Mouse (Mus musculus) thymus, adult 18-20 months (tissue): ENCODE data around the gene Nudt22.

ENCODE experiments used
- DNase-seq, 2 experiments: peaks; one replicate each; pipeline ENCODE4 v3.0.0; 2022; ENCODE audit warnings: mixed read lengths in 2 of 2

Gene Nudt22

DNA sequence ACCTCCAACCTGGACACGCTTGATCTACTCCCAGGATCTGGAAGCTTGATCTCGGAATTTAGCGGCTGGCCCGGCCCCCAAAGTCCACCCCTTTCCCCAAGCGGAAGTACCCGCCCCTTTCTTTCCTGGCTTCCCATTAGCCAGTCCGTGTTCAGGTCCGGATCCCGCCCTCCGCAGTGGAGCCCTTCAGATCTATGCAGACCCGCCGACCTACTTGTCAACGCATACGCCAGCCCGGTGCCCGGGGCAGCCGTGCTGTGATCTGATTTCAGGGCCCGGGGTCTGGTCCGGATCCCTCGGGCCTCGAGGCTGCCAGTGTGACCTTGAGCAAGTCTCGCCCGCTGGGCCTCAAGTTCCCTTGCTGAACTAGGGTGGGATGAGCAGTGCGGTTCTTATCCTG is at the start of gene Nudt22, which contains the start of gene Trpt1:
TSS of gene Nudt22 (minus strand) at position 112 of the 400 bp plus-strand sequence.
TSS of gene Trpt1 (plus strand) at position 126 of the 400 bp plus-strand sequence.
- peak; percentile 56 to 74 for DNase-seq

- DNase-seq = no peak
Measured at GRCm38 (mm10) chr19:7044706-7045105, 48.8 kb upstream of the Nudt22 start.

- no peak for DNase-seq
Measured at GRCm38 (mm10) chr19:7044279-7044678, 48.4 kb upstream of the Nudt22 start.

DNA sequence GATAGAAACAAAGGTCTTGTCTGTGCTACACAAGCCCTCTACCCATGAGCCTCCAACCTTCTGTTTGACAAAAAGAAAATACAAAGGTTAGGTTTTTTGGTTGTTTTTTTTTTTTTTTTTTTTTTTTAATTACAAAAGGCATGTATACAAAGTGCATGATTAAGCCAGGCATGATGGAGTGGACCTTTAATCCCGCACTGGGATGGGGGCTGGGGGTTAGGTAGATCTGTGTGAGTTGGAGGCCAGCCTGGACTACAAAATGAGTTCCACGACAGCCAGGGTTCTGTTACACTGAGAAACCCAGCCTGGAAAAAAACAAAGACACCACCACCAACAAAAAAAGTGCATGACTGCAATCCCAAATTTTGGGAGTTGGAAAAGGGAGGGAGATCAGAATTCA is 45.3 kb upstream of the Nudt22 start:
- no peak for DNase-seq

- peak in 1 of 2 experiments; percentile 57 for DNase-seq
Measured at GRCm38 (mm10) chr19:7040637-7041130, 44.8 kb upstream of the Nudt22 start.

- peak; percentile 99 to 100 for DNase-seq
Measured at GRCm38 (mm10) chr19:7039841-7040636, 44.1 kb upstream of the Nudt22 start, which contains the start of gene Stip1. Gene Stip1, minus strand, starts transcription at chr19:7039967.

DNA sequence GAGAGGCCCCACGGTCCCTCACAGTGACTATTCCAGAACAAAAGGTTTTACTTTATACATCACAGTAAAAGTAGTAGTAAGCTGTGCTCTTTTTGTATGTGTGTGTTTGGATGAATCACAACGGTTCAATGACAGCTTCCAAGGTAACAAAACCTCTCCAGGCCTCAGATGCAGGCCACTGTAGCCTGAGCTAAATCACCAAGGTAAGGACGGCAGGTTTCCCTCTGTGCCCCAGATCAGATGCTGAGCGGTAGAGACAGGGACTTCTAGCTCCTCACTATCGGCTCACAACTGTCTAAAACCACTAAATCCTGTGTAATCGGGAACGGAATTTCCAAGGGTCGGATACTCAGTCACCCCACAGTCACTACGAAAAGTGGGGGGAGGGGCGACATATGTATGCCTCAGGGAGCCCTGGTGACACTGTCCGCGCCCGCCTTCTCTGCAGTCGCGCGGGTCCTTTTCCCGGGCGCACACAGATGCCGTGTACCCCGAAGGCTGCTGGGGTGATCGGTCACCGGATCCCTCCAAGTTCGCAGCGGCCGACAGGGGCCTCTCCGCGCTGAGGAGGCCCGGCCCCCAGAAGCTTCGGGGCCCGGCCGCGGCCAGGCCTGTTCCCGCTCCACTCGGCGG is 43.3 kb upstream of the Nudt22 start:
- peak; percentile 54 to 69 for DNase-seq

DNA sequence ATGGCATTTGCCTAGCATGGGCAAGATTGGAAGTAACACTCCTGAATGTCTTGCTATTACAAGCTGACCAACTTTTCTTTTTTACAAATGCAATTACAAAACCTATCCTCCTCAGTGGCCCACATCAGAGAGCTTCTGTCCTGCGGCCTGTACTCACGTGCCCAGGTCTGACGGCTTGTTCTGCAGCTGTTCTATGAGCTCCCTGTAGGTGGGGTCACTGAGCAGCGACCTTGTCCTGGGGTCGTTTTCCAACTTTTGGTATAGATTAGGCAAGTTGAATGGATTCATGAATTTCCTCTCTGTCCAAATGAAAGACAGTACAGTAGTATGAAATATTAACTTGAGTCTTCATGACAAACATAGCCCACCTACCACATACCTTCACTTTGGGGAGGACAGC is 38.1 kb upstream of the Nudt22 start:
- DNase-seq = no peak

DNA sequence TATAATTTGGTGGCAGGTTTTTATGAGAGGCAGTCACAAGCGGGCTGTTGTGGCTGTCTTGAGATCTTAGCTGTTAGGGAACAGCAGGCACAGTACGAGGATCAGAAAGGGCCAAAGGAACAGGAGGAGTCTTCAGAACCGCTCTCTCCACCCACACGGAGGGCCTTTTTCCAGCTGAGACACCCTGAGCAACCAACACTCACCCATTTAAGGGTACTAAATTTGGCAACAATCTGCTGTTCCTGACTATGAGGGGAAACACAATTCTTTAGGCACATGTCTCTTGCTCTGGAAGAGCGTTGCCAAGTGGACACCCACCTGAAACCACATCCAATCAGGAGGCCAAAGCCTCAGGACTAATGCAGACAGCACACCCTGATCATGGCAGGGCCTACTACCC is 33.6 kb upstream of the Nudt22 start:
- no peak for DNase-seq

DNA sequence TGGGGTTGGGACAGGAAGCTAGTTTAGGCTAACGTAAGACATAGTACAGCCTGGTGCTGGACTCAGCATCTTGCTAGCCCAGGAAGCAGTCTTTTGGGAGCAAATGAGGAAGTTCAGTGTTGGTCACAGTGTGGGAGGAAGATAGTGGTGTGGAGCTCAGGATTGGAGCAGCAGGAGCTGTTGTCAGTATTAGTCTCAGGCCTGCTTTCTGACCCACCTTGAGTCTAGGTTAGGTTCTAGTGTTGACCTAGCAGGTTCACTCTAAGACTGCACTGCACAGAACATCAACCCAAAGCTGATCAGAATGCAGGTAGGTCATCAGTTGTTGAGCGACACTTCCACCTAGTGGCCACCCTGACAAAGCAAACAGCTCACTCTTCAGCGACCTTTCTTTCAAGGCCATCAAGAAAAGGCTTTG is 24.3 kb upstream of the Nudt22 start:
- DNase-seq = peak; percentile 48 to 68

- peak; percentile 77 to 87 for DNase-seq
Measured at GRCm38 (mm10) chr19:7019191-7019590, 23.3 kb upstream of the Nudt22 start, which contains the start of gene Fermt3. Gene Fermt3, minus strand, starts transcription at chr19:7019469.

GRCm38 (mm10) chr19:7018546-7018945 is 22.6 kb upstream of the Nudt22 start:
- DNase-seq = peak in 1 of 2 experiments; percentile 35

DNA sequence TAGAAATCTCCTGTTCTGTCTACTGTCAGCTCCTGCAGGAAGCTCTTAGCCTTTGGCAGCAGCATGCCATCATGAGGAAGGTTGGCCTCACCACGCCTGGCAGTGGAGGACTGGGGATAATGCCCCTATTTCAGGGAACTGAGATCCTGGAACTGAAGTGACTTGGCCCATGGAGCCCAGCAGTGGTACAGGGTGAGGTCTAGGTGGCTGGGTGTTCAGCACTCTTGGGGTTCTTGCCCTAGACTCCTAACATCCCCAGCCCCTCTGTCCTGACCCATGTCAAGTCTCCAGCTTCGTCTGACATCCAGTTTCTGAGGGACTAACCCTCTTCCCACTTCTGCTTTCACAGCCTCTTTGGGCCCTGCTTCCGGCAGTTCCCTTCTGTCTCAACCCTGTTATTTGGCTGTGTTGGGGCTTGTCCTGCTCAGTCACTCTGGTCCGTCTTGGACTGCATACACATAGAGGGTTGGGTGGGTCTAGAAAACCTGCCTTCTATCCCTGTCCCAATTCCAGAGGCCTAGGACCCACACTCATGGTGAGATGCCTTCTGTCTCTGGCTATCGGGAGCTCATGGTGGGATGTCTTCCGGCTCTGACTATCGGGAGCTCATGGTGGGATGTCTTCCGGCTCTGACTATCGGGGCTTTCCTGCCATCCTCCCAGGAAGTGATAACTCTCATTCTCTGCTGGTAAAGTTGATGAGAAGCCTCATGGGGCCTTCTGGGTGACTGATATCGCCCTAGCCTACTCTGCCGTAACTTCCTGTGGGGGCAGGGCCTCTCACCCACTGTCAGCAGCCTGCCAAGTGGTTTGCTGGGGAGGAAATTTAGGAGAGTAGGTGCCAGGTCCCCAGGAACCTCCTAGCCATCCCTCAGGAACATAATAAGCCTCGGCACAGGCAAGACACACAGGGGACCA is 21.9 kb upstream of the Nudt22 start:
- peak; percentile 49 to 57 for DNase-seq

DNA sequence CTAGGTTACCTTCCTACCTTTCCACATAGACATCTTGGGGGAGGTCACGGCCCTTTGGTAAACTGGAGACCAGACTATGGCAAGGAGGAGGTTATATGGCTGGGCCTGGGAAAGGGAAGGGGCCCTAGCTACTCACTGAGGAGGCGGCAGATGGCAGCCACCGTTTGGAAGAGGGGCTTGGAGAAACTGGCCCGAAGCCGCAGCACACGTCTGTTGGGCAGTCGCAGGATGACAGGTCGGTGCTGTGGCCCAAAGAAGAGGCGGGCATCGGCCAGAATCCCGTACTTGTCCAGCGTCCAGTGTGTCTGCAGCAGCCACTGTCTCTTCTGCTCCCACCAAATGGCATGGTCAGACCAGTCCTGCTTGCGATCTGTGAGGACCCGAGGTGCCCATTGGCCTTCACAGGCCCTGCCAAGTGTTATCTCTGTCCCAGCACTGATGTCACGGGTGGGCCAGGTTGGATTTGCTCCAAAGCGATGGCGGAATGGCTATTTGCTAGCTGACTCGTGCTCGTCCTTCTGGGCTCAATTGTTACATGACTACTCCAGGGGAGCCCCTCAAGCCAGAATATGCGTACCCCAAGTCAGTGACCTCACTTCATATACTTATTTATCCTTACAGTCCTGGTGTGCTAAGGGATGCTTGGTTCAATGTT is 18.7 kb upstream of the Nudt22 start:
- no peak for DNase-seq

- DNase-seq = no peak
Measured at GRCm38 (mm10) chr19:7013984-7014383, 18.1 kb upstream of the Nudt22 start.

- no peak for DNase-seq
Measured at GRCm38 (mm10) chr19:7012426-7012825, 16.5 kb upstream of the Nudt22 start.

GRCm38 (mm10) chr19:7006892-7007593 is 11.1 kb upstream of the Nudt22 start:
- no peak for DNase-seq

DNA sequence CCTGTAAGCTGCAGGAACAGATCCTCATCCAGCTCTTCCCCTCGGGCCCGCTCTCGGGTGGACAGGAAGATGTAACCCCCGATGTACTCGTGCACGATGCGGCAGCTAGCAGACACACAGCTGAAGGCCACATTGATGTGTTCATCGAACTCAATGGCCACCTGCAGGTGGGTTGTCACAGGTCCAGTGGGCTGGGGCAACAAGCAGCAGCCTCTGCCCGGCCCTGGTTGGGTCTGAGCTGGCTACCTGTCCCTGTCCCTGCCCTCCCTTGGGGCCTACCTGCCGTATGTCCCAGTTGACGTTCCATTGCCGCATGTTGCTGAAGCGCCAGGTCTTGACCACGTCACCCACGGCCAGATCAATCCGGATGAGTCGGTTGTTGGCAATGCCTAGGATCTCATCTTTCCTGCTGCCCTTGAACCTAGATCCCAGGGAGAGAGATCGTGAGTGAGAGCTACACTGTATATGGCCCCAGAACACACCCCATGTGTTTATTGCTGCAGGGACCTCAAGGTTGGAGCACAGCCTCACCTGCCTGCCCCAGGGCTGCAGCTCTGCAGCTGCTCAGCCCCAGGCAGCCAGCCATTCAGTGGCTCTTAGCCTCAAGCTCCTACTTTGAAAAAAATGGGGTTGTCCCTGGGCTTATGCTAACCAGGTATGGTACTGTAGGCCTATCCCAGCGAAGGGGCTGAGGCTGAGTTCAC is 3.6 kb upstream of the Nudt22 start:
- DNase-seq = no peak

DNA sequence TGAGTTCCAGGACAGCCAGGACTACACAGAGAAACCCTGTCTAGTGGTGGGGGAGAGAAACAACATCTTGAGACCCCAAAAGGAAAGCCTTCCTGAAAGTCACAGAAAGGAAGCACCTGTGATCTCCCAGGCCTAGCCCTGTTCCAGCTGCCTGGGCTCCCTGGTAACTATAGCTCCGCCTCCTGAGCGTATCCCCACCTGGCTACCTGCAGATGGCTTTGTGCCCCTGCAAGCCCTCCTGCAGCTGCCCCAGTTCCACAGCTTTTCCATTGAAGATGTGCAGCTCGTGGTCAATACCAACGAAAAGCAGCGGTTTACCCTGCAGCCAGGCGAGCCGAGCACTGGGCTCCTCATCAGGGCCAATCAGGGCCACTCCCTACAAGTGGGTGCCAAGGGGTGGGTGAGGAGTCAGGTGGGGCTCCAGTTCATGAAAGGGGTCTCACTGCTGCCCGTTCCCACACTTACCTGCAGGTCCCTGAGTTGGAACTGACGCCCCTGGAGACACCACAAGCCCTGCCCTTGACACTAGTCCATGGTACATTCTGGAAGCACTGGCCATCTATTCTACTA is 1.9 kb upstream of the Nudt22 start:
- DNase-seq = no peak

- DNase-seq = no peak
Measured at GRCm38 (mm10) chr19:6995255-6995991, 494 bp downstream of the Nudt22 start.
